In the genomic region with DNA sequence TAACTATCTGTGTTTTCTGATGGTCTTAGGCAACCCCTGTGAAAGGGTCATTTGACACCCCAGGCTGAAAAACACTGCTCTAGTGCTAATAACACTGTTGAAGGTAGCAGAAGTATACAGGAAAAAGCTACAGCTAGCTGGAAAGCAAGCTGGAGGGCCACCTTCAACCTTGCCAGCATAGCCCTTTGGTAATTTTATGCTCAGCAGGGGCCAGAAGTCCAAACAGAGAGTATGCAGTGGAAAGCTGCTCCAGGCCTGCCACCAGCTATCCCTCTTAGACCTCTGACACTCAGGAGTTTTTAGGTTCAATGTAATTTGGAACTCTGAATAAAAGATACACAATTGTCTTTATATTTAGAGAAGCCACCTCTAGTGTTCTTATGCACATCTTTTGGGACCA, we compare ENCODE assay signal across 18 mouse cellular contexts.
"Had no signal": no experiment of that assay in that cellular context is flagged by ENCODE, and none has a peak within 500 bp of the region (broad histone marks: within the 10 kb centered on the region; RNA-seq: fewer than 3 reads in every experiment).

No protein-coding gene starts in this region.

- H3K36me3 ChIP-seq: intestine, embryonic 15.5 days; limb, embryonic 12.5 days; limb, embryonic 15.5 days; liver, embryonic 12.5 days; liver, embryonic 15.5 days; stomach, embryonic 15.5 days had no signal

- H3K9ac ChIP-seq: intestine, embryonic 15.5 days; limb, embryonic 12.5 days; limb, embryonic 15.5 days; liver, embryonic 12.5 days; liver, embryonic 15.5 days; stomach, embryonic 15.5 days had no signal

- H3K9me3 ChIP-seq: intestine, embryonic 15.5 days; limb, embryonic 12.5 days; limb, embryonic 15.5 days; liver, embryonic 12.5 days; liver, embryonic 15.5 days; stomach, embryonic 15.5 days had no signal

- DNase-seq: left cerebral cortex, postnatal 4 days; lung, adult 2 months; lung, postnatal 14 days; lung, postnatal 4 days; midbrain, embryonic 14.5 days; right cerebral cortex, adult 18-20 months; right cerebral cortex, postnatal 14 days; spleen, adult 18-20 months; thymus, postnatal 25 days had no signal

- H3K27me3 ChIP-seq: intestine, embryonic 15.5 days; limb, embryonic 12.5 days; limb, embryonic 15.5 days; liver, embryonic 12.5 days; liver, embryonic 15.5 days; stomach, embryonic 15.5 days had no signal

- H3K4me1 ChIP-seq: intestine, embryonic 15.5 days; limb, embryonic 12.5 days; limb, embryonic 15.5 days; liver, embryonic 12.5 days; liver, embryonic 15.5 days; stomach, embryonic 15.5 days had no signal

- H3K4me3 ChIP-seq: intestine, embryonic 15.5 days; limb, embryonic 12.5 days; limb, embryonic 15.5 days; liver, embryonic 12.5 days; liver, embryonic 15.5 days; stomach, embryonic 15.5 days had no signal

- H3K27ac ChIP-seq: intestine, embryonic 15.5 days; kidney, postnatal 0 days; limb, embryonic 12.5 days; limb, embryonic 15.5 days; liver, embryonic 12.5 days; liver, embryonic 15.5 days; stomach, embryonic 15.5 days had no signal

- H3K4me2 ChIP-seq: intestine, embryonic 15.5 days; limb, embryonic 12.5 days; limb, embryonic 15.5 days; liver, embryonic 12.5 days; liver, embryonic 15.5 days; midbrain, embryonic 11.5 days; stomach, embryonic 15.5 days had no signal

- ATAC-seq: hindbrain, embryonic 16.5 days; intestine, embryonic 15.5 days; liver, embryonic 12.5 days had no signal
